Mouse (Mus musculus): ENCODE data around the gene Lrrc46. TPM values are rescaled to one million over a fixed set of nuclear protein-coding genes. Genes with fewer than 3 reads are reported as not detected.
A peak's percentile ranks its signal among the peaks of the same experiment; 100 is the strongest.

Lrrc46 gene
- polyA plus RNA-seq, 1 experiment from 2014 or later = 3.2 TPM

DNA sequence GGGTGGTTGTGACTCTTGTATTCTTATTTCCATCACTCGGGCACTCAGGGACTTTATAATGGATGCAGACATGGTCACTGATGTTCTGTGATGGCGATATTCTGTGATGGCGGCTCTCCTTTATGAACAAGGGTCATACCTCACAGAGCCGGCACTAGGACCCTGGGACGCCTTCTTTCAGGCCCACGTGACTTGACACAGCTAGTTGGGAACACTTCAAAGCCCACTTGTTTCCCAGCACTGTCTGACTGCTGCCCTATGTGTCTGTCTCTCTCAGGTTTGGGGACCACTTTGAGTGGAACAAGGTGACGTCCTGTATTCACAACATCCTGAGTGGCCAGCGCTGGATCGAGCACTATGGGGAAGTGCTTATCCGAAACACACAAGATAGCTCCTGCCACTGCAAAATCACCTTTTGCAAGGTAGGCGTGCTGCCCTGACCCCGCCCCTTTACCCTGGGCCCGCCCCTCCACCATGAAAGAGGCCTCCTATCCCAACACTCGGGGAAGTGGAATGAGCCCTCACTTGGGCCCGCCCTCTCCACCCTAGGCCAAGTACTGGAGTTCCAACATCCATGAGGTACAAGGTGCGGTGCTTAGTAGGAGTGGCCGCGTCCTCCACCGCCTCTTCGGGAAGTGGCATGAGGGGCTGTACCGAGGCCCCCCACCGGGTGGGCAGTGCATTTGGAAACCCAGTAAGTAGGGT is 25.6 kb upstream of the Lrrc46 start:
- Histone ChIP-seq H3K4me3 (replicated peaks) (no peak overlapping the region), H3K9ac (no peak overlapping the region), H3K27me3 (no peaks in the 10 kb centered on the region), H3K4me2 (no peak overlapping the region), H3K36me3 (replicated peaks) (peaks cover 16% of the 10 kb centered on the region), H3K27ac (no peak overlapping the region), H3K9me3 (no peaks in the 10 kb centered on the region), H3K4me1 (peaks cover 12% of the 10 kb centered on the region)
- no peak for ATAC-seq (ENCODE audit: low FRiP score)
- 45% methylated on average over 22 of the region's 22 CpGs for WGBS

DNA sequence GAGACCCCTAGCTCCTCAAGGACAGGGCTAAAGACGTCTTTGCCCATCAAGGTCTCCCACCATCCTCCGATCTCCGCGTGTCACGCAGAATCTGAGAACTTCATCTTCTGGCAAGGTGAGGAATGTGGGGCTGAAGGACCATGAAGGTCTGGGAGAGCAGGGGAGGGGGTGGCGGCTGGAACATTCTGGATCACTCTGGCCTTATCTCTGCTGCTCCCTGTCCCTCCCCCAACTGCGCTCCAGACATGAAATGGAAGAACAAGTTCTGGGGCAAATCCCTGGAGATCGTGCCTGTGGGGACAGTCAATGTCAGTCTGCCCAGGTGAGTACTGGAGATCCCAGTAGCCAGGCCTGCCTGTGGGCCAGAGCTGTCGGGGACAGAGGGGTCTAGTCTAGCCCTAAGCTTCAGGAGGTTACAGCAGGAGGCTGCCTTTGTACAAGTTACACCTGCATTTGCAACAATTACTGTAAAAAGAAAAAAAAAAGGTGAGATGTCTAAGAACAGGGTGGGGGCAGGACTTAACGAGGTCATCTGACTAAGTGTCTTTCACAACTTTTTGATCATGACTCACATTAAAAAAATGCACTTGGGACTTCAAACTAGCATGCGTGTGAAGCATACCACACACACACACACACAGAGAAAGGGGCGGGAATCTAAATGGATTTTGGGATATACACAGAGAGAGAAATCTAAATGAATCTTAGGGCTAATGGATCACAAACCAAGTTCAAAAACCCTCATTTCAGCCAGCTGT is 24.5 kb upstream of the Lrrc46 start:
- Histone ChIP-seq H3K27me3 (peaks cover 6% of the 10 kb centered on the region; the same call in 1 of the 2 replicates), H3K27ac (no peak overlapping the region), H3K4me3 (replicated peaks) (no peak overlapping the region), H3K36me3 (replicated peaks) (peaks cover 26% of the 10 kb centered on the region), H3K9me3 (no peaks in the 10 kb centered on the region), H3K4me2 (no peak overlapping the region), H3K9ac (no peak overlapping the region), H3K4me1 (peaks cover 12% of the 10 kb centered on the region)
- ATAC-seq (ENCODE audit: low FRiP score) = no peak
- 92% methylated on average over 12 of the region's 12 CpGs for WGBS

DNA sequence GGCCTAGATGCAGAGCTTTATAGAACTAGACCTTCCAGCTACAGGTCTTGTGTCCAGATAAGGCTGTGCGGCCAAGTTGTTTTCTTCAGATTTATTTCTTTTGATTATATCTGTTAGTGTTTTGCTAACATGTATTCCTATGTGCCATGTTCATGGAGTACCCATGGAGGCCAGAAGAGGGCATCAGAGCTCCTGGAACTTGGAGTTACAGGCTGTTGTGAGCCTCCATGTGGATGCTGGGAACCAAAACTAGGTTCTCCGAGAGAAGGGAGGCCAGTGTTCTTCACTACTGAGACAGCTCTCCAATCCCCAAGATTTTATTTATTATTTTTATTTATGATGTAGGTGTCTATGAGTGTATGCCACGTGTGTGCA is 22.7 kb upstream of the Lrrc46 start:
- peaks cover 35% of the 10 kb centered on the region for H3K36me3 ChIP-seq (replicated peaks)
- 82% methylated on average over 3 of the region's 3 CpGs for WGBS
- peaks cover 12% of the 10 kb centered on the region for H3K4me1 ChIP-seq
- H3K27ac ChIP-seq = peak overlapping the region; percentile 77; the same call in 1 of the 2 replicates
- no peak overlapping the region for H3K4me3 ChIP-seq (replicated peaks)
- no peak overlapping the region for H3K4me2 ChIP-seq
- peaks cover 6% of the 10 kb centered on the region; the same call in 1 of the 2 replicates for H3K27me3 ChIP-seq
- no peak for ATAC-seq (ENCODE audit: low FRiP score)
- no peaks in the 10 kb centered on the region for H3K9me3 ChIP-seq
- no peak overlapping the region for H3K9ac ChIP-seq

DNA sequence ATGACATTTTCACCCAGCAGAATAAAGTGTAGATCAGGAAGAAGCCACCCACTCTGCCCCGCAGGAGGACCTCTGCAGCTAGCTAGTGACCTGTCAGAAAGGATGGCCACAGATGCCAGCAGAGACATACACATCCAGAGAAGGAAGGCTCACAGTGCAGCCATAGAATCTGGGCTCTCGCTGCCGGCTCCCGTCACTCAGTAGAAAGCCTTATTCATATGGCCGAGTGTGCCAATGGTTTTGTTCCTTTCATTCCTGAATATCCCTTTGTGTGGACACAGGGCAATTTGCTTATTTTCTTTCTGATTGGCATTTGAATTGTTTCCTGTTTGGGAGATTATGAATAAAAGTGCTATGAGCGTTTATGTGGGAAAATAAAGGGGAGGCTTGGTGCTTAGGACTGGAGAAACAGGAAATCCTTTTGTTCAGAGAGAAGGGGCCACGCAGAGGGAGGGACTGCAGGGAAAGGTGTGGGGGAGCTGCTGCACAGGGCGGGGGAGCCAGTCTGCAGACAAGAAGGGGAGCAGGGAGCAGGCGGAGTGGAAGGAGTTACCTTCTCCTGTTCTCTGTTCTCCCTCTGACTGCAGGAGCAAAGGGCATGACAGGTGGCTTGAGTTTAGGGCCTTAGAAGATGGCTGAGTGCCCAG is 22.2 kb upstream of the Lrrc46 start:
- H3K4me2 ChIP-seq = peak overlapping the region; percentile 15; the same call in 1 of the 2 replicates
- 11% methylated on average over 9 of the region's 9 CpGs for WGBS
- H3K27ac ChIP-seq = peak overlapping the region; percentile 77
- no peak for ATAC-seq (ENCODE audit: low FRiP score)
- H3K9ac ChIP-seq = no peak overlapping the region
- peaks cover 12% of the 10 kb centered on the region for H3K4me1 ChIP-seq
- peaks cover 6% of the 10 kb centered on the region; the same call in 1 of the 2 replicates for H3K27me3 ChIP-seq
- H3K9me3 ChIP-seq = no peaks in the 10 kb centered on the region
- no peak overlapping the region for H3K4me3 ChIP-seq (replicated peaks)
- H3K36me3 ChIP-seq (replicated peaks) = peaks cover 33% of the 10 kb centered on the region

DNA sequence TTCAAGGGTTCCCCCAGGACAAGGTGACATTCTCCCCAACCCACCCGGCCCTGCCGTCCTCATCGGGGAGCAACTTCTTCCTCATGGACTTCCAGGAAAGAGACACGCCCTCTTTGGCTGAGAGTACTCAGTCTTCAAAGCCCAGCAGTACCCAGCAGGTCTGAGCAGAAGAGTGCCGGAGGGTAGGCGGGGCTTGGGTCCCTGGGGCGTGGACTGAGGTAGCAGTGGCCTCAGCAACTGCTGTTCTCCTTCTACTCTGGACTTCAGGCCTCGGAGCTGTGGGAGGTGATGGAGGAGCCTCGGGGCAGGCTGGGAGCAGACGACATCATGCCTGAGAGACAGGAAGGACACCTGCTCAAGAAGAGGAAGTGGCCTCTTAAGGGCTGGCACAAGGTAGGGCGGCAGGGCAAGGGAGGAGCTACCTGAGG is 11.0 kb upstream of the Lrrc46 start:
- no peak overlapping the region; the same call in 1 of the 2 replicates for H3K4me3 ChIP-seq (replicated peaks)

DNA sequence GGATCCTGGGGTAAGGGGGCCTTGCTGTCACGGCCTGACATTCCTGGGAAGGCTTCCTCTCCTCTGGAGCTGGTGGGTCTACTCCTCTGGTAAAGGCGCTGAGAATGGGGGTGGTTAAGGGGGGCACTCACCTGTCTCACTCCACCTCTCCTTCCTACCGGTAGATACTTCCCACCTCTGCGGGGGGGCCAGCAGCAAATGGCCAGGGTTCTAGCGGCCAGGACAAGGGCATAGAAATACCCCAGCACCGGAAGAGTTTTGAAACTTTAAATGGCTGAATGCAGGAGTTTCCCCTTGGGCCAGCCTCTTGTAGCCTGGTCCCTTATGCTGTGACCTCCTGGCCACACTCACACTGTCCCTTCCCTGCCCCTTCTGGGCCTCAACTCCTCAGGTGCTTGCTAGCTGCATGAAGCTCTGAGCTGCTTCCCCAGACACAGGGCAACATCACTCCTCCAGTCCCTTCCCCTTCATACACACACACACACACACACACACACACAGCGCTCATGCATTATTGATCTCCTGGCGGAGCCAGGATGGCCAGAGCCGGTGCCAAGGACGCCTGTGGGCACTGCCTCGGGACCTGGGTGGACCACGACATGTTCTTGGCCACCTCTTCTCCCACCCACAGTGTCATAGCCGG is 9.9 kb upstream of the Lrrc46 start:
- WGBS = 28% methylated on average over 13 of the region's 13 CpGs
- Histone ChIP-seq H3K36me3 (replicated peaks) (peaks cover 44% of the 10 kb centered on the region), H3K27ac (peak overlapping the region; percentile 53; the same call in 1 of the 2 replicates), H3K4me3 (replicated peaks) (peak overlapping the region; percentile 67), H3K4me2 (peak overlapping the region; percentile 94), H3K9me3 (no peaks in the 10 kb centered on the region), H3K9ac (peak overlapping the region; percentile 80), H3K27me3 (no peaks in the 10 kb centered on the region), H3K4me1 (peaks cover 27% of the 10 kb centered on the region)
- ATAC-seq (ENCODE audit: low FRiP score) = 0 out of 2 replicates have a peak, but pooled peaks have one; percentile 16

More for the DNA sequence above, 11.0 kb upstream of the Lrrc46 start:
- Histone ChIP-seq H3K27me3 (no peaks in the 10 kb centered on the region), H3K36me3 (replicated peaks) (peaks cover 48% of the 10 kb centered on the region), H3K4me2 (peak overlapping the region; percentile 94), H3K27ac (no peak overlapping the region), H3K4me1 (peaks cover 27% of the 10 kb centered on the region), H3K9ac (no peak overlapping the region), H3K9me3 (no peaks in the 10 kb centered on the region)
- ATAC-seq (ENCODE audit: low FRiP score) = no peak
- WGBS = 33% methylated on average over 11 of the region's 11 CpGs

DNA sequence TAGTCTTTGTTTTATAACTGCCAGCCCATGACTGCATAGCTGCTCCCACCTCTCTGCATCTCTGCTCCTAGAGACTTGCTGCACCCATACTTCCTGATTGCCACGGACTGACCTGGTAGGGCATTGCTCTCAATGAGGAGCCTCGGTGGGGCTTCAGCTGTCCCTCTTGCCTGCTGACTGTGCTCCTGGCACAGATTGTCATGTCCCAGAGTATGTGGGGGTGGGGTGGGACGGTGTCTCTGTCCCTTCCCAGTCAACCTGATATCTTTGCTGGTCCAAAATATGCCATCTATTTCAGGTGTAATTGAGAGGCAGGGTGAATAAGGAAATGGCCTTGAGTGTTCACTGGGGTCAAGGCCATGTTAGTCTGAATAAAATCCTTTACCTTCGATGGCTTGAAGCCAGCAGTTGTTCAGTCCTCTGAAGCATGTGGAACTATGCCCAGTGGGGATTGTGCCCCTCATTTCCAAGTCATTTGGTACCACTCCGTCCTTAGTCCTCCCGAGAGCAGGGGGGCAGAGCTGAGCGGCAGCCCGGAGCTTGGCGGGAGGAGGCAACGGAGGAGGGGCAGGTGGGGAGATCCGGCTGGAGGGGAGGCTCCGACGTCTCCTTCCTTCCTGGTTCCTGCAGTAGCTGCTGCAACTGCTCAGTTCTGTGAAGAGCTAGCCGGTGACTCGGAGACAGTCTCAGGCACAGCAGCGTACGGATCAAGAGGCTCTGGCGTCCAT is 9.2 kb upstream of the Lrrc46 start, which contains the start of gene Osbpl7:
Gene Osbpl7 (plus strand): TSS at position 413 of the 728 bp plus-strand sequence.
- ATAC-seq (ENCODE audit: low FRiP score) = peak; percentile 84
- no peaks in the 10 kb centered on the region for H3K9me3 ChIP-seq
- WGBS = 8% methylated on average over 18 of the region's 18 CpGs
- H3K9ac ChIP-seq = peak within 1 kb of the TSS; percentile 80
- H3K4me2 ChIP-seq = peak within 1 kb of the TSS; percentile 94
- H3K27ac ChIP-seq = peak within 1 kb of the TSS; percentile 53
- H3K27me3 ChIP-seq = no peaks in the 10 kb centered on the region
- H3K4me1 ChIP-seq = peaks cover 27% of the 10 kb centered on the region
- peaks cover 42% of the 10 kb centered on the region for H3K36me3 ChIP-seq (replicated peaks)
- H3K4me3 ChIP-seq (replicated peaks) = peak within 1 kb of the TSS; percentile 67

DNA sequence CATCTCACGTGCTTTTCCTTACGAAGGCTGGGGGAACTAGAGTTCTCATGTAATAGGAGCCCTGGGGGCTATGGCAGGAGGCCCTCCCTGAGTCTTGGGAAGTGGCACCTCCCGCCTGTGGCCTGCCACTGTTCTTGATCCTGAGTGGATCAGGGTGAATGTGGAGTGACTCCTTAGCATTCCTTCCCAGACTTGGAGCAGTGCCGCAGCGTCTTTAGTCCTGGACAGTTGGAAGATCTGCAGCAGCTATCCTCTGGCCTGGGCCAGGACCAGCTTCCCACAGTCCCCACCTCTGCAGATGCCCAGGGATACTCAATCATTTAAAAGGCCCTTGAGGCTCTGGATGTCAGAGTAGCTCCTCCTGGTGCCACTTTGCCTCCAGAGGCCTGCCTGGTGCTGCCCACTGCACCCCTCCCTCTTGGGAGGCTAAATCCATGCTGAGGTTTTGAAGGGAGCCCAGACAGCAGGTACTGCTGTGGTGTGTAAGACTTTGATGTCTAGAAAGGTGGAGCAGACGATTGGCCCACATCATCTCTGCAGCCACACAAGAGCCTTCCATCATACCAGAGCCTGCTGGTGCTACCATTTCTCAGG is 8.4 kb upstream of the Lrrc46 start:
- Histone ChIP-seq H3K27me3 (no peaks in the 10 kb centered on the region), H3K9ac (no peak overlapping the region), H3K27ac (no peak overlapping the region; the same call in 1 of the 2 replicates), H3K4me2 (no peak overlapping the region), H3K4me1 (peaks cover 27% of the 10 kb centered on the region), H3K9me3 (no peaks in the 10 kb centered on the region), H3K36me3 (replicated peaks) (peaks cover 40% of the 10 kb centered on the region), H3K4me3 (replicated peaks) (no peak overlapping the region)
- 83% methylated on average over 6 of the region's 6 CpGs for WGBS
- no peak for ATAC-seq (ENCODE audit: low FRiP score)

DNA sequence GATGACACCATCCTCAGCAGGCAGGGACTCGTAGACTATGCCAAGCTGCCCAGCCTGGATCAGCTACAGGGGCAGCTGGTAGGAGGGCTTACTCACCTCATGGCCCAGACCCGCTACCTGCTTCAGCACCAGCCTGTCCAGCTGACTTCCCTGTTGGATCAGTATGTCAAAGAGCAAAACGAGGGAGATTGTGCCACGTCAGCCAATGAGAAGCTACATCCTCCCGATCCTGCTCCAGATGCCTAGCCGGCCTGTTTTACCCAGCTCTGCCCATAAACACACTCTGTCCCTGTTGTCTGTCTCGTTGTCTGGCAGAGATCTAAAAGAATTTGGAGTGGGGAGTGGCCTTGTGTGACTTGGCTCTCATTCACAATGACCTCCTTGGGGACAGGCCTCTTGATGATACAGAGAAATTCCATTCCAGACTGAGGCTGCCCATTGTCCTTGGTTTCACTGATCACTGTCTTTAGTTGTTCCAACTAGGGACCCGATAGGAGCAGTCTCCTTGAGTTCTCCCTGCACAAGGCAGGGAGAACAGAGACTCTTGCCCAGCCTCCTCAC is 7.0 kb upstream of the Lrrc46 start:
- WGBS = 82% methylated on average over 8 of the region's 8 CpGs
- no peak overlapping the region for H3K27ac ChIP-seq
- no peaks in the 10 kb centered on the region for H3K27me3 ChIP-seq
- H3K4me3 ChIP-seq (replicated peaks) = no peak overlapping the region
- H3K4me1 ChIP-seq = peaks cover 27% of the 10 kb centered on the region
- H3K36me3 ChIP-seq (replicated peaks) = peaks cover 36% of the 10 kb centered on the region
- no peaks in the 10 kb centered on the region for H3K9me3 ChIP-seq
- H3K9ac ChIP-seq = no peak overlapping the region
- H3K4me2 ChIP-seq = no peak overlapping the region
- ATAC-seq (ENCODE audit: low FRiP score) = no peak

DNA sequence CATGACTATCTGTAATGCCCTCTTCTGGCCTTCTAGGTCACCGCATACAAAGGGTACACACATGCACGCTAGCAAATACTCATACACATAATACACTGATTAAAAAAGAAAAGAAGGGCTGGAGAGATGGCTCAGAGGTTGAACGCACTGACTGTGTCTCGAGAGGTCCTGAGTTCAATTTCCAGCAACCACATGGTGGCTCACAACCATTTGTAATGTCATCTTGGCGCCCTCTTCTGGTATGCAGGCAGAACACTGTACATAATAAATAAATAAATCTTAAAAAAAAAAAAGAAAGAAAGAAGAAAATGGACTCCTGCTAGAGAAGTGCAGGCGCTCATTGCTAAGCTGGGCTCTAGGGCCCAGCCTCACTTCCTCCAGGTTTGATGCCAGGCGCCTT is 4.7 kb upstream of the Lrrc46 start:
- Histone ChIP-seq H3K9ac (no peak overlapping the region), H3K36me3 (replicated peaks) (peaks cover 36% of the 10 kb centered on the region), H3K9me3 (no peaks in the 10 kb centered on the region), H3K4me1 (peaks cover 25% of the 10 kb centered on the region), H3K27me3 (no peaks in the 10 kb centered on the region), H3K4me2 (no peak overlapping the region), H3K4me3 (replicated peaks) (no peak overlapping the region), H3K27ac (no peak overlapping the region)
- ATAC-seq (ENCODE audit: low FRiP score) = no peak
- 81% methylated on average over 7 of the region's 7 CpGs for WGBS

DNA sequence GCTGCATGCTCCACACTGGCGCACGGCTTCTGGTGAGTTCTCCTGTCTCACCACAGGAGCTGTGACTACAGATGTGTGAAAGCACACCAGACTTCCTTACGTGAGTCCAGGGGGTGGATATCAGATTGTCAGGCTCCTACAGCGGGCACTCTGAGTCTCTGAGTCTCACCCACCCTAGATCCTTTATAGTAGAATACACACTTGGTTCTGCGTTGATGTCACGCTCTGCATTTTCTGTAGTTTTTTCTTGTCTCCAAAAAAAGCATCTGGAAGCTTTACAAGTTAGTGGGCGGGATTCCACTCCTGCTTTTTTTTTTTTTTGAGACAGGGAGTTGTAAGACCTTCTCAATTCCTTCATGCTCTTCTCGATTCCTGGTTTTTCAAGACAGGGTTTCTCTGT is 3.7 kb upstream of the Lrrc46 start:
- peaks cover 18% of the 10 kb centered on the region for H3K4me1 ChIP-seq
- no peak overlapping the region for H3K27ac ChIP-seq
- H3K9me3 ChIP-seq = no peaks in the 10 kb centered on the region
- H3K36me3 ChIP-seq (replicated peaks) = peaks cover 36% of the 10 kb centered on the region
- H3K4me3 ChIP-seq (replicated peaks) = no peak overlapping the region
- 97% methylated on average over 8 of the region's 8 CpGs for WGBS
- no peak overlapping the region for H3K4me2 ChIP-seq
- ATAC-seq (ENCODE audit: low FRiP score) = no peak
- no peak overlapping the region for H3K9ac ChIP-seq
- H3K27me3 ChIP-seq = no peaks in the 10 kb centered on the region
